Mouse (Mus musculus): ENCODE measurements around the gene Arhgef2.
A peak's percentile ranks its signal among the peaks of the same experiment; 100 is the strongest.

Gene Arhgef2

GRCm38 (mm10) chr3:88646426-88646995, 40.7 kb downstream of the Arhgef2 start:
- DNase-seq, result no peak

- no peak for DNase-seq
These were observed 41.3 kb downstream of the Arhgef2 start for GRCm38 (mm10) chr3:88647076-88647475.

- DNase-seq, result no peak
These were observed 42.1 kb downstream of the Arhgef2 start for GRCm38 (mm10) chr3:88647779-88648413.

GRCm38 (mm10) chr3:88648452-88649168, 42.8 kb downstream of the Arhgef2 start:
- no peak for DNase-seq

GRCm38 (mm10) chr3:88649186-88649585, 43.4 kb downstream of the Arhgef2 start:
- DNase-seq, result no peak

GRCm38 (mm10) chr3:88649967-88650366, 44.2 kb downstream of the Arhgef2 start:
- no peak for DNase-seq

GRCm38 (mm10) chr3:88650713-88651504, 45.1 kb downstream of the Arhgef2 start:
- DNase-seq, result no peak

DNA sequence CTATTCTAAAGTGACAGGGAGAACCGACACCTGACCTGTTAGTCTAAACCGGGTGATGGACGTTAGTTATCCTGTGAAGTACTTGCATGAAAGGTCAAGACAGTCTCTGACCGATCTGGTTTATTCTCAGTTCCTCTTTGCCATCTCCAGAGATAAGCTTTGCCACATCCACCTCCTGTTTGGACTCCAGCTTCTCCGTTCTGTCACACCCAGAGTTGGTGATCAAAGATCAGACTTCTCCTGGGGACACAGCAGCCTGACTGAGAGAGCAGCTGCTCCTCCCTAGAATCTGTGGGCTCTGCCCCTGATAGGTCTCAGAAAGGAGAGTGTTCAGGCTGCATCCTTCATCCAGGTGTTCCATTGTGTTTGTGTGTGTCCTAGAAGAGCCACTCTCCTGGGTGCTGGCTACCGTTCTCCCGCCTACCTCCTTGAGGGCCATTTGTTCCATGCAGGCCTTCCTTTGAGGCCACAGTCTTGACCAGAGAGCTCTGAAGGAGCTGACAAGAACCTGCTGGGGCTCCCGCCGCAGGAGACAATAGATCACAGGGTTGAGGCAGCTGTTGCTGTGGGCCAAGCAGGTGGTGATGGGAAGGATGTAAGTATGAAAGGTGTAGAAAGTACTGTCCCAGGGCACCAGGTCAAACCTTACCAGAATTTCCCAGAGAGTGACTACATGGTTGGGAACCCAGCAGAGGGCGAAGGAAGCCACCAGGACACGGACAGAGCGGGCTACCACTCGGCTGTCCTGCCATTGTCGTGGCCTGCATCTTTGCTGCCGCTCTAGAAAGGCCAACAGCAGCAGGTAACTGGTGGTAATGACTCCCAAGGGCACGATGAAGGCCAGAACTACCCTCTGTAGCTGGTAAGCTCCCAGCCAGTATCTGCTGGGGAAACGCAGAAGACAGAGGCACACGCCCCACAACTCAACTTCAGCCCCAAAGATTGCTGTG, 46.2 kb downstream of the Arhgef2 start:
- DNase-seq, result no peak

GRCm38 (mm10) chr3:88652846-88653515, 47.2 kb downstream of the Arhgef2 start, which contains the start of gene Rxfp4:
Gene Rxfp4 (minus strand): TSS chr3:88653142.
- no peak for DNase-seq

GRCm38 (mm10) chr3:88653516-88654370, 48.0 kb downstream of the Arhgef2 start:
- DNase-seq, result no peak

DNA sequence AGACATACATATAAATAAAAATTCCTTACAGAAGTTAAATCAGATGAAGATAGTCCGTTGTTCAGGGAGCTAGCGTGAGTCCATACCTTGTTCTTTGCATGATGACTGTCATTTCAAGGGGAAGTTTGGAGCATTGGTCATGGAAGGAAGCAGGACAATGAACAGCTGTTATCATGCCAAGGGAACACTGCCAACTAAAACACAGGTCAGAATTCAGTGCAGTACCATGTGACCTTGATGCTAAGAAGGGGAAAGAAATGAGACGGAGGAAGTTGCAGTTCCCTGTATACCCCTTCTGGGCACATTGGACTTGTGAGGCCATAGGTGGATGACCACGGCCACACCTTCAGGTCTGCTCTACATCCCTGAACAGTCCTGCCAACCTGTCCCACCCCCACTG, 48.9 kb downstream of the Arhgef2 start:
- no peak for DNase-seq

- no peak for DNase-seq
These were observed 49.9 kb downstream of the Arhgef2 start for GRCm38 (mm10) chr3:88655619-88656018.

GRCm38 (mm10) chr3:88658441-88659127, 52.8 kb downstream of the Arhgef2 start:
- DNase-seq, result no peak

- no peak for DNase-seq
These were observed 54.0 kb downstream of the Arhgef2 start for GRCm38 (mm10) chr3:88659798-88660197.

GRCm38 (mm10) chr3:88664095-88664494, 58.3 kb downstream of the Arhgef2 start:
- DNase-seq, result no peak

DNA sequence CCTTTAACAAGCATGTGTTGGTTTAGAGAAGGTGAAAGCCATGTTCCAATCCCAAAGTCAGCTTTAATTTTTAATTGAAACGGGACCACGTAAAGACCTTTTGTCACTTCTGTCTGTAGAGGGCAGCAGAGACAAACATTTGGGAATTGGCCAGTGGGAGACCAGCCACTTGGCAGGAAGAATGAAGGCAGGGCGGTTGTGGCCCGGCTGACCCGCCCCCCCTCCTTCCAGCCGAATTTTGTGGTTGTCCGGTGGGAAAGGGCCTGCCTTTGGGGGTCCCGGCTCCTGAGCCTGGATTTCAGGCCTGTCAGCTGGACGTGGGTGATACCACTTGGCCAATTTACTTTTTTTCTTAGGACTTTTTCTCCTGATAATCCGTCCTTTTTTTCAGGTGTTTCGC, 71.6 kb downstream of the Arhgef2 start:
- peak; percentile 89 to 90 for DNase-seq

DNA sequence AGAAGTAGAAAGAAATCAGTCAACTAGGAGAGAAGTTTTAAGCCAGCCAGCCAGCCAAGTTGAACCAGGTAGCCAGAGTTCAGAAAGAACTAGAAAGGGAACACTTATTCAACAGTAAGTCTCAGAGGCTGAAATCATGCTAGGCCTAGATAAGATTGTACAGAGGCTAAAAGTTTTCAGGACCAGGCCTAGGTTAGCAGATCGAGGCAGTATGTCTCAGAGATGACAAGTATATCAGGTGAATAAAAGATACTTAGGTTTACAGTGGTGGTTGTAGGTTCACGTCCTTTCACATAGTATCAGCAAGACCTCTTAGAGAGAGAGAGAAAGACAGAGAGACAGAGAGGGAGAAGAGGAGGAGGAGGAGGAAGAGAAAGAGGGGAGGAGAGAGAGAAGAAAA, 78.0 kb downstream of the Arhgef2 start:
- no peak for DNase-seq

- no peak for DNase-seq
These were observed 78.6 kb downstream of the Arhgef2 start for GRCm38 (mm10) chr3:88684236-88684979.
